Mouse (Mus musculus): ENCODE measurements around the gene Etv6. TPM values are rescaled to one million over a fixed set of nuclear protein-coding genes. Genes with fewer than 3 reads are reported as not detected.

Etv6 gene
- polyA plus RNA-seq, 1 experiment from 2014 or later: 17.8 TPM

- WGBS: 89% methylated on average over 17 of the region's 17 CpGs
- no peak for DNase-seq (ENCODE audit: low spot score)
- Histone ChIP-seq H3K36me3 (no peaks in the 10 kb centered on the region), H3K9me3 (replicated peaks) (no peaks in the 10 kb centered on the region), H3K27me3 (ENCODE audit: low read depth, poor library complexity, severe bottlenecking) (no peaks in the 10 kb centered on the region), H3K27ac (no peak overlapping the region), H3K4me3 (no peak overlapping the region), H3K4me1 (0 out of 2 replicates have a peak, but pooled peaks cover 5% of the 10 kb centered on the region)
Measured at GRCm38 (mm10) chr6:134182301-134182948, 146.9 kb downstream of the Etv6 start.

- Histone ChIP-seq H3K4me1 (peaks cover 14% of the 10 kb centered on the region), H3K27me3 (ENCODE audit: low read depth, poor library complexity, severe bottlenecking) (no peaks in the 10 kb centered on the region), H3K9me3 (replicated peaks) (no peaks in the 10 kb centered on the region), H3K36me3 (no peaks in the 10 kb centered on the region), H3K4me3 (no peak overlapping the region), H3K27ac (no peak overlapping the region)
- 84% methylated on average over 11 of the region's 11 CpGs for WGBS
- DNase-seq (ENCODE audit: low spot score): no peak
Measured at GRCm38 (mm10) chr6:134183592-134184342, 148.3 kb downstream of the Etv6 start.

DNA sequence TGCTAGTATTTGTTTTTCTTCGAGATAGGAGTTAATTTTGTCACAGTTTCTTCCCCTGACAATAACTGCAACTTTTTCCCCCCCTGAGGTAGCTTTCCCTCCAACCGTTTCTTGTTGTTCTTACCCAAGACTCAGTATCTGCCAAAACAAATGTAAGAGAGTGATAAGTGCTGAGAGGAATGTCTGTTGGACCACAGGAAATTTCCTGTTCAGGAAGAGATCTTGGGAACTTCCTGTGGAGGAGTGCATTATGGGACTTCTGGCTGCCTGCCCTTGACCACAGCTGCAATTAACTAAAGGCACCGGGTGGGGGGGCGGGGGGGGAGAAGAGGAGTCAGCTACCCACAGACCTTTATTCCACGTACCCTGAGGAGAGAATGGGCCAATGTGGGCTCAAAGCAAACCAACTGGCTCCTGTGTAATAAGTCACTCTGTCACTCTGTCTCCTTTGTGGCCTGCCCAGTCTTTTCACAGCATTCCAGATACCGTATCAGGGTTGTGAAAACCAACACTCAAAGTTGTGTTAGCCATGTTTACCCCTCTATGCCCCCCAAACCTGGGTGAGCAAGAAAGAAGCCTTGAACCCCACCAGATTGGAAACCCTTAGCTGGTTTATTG is 150.9 kb downstream of the Etv6 start:
- Histone ChIP-seq H3K4me3 (no peak overlapping the region), H3K36me3 (no peaks in the 10 kb centered on the region), H3K9me3 (replicated peaks) (no peaks in the 10 kb centered on the region), H3K27ac (no peak overlapping the region), H3K27me3 (ENCODE audit: low read depth, poor library complexity, severe bottlenecking) (no peaks in the 10 kb centered on the region), H3K4me1 (peaks cover 28% of the 10 kb centered on the region)
- WGBS: 66% methylated on average over 6 of the region's 6 CpGs
- DNase-seq (ENCODE audit: low spot score): no peak

DNA sequence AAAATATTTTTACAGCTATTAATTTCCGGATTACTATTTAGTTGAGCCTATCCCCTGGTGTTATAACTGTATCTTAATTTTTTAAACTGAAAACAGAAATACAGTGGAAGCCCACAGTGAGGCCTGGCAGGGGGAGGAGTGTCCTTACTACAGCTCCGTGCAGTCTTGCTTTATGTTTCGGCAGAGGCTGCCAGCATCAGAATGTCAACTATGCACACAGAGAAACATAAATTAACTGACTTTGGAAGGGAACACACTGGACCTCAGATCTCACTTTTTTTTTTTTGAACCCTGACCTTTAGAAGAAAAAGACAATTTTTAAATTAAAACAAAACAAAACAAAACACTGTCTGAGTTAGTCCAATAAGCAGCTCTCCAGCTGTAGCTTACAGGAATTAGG is 153.2 kb downstream of the Etv6 start:
- WGBS: 48% methylated on average over 3 of the region's 3 CpGs
- no peak overlapping the region for H3K27ac ChIP-seq
- DNase-seq (ENCODE audit: low spot score): no peak

GRCm38 (mm10) chr6:134189174-134189573 is 153.7 kb downstream of the Etv6 start:
- no peak for DNase-seq (ENCODE audit: low spot score)
- Histone ChIP-seq H3K27me3 (ENCODE audit: low read depth, poor library complexity, severe bottlenecking) (no peaks in the 10 kb centered on the region), H3K4me1 (peaks cover 28% of the 10 kb centered on the region), H3K4me3 (no peak overlapping the region), H3K9me3 (replicated peaks) (no peaks in the 10 kb centered on the region), H3K27ac (peak overlapping the region; percentile 31; the same call in 1 of the 2 replicates), H3K36me3 (no peaks in the 10 kb centered on the region)
- 54% methylated on average over 5 of the region's 5 CpGs for WGBS

More for the DNA sequence above, 153.2 kb downstream of the Etv6 start:
- Histone ChIP-seq H3K9me3 (replicated peaks) (no peaks in the 10 kb centered on the region), H3K36me3 (no peaks in the 10 kb centered on the region), H3K4me3 (no peak overlapping the region), H3K27me3 (ENCODE audit: low read depth, poor library complexity, severe bottlenecking) (no peaks in the 10 kb centered on the region), H3K4me1 (peaks cover 28% of the 10 kb centered on the region)

- no peaks in the 10 kb centered on the region for H3K27me3 ChIP-seq (ENCODE audit: low read depth, poor library complexity, severe bottlenecking)
- H3K27ac ChIP-seq: peak overlapping the region; percentile 31; the same call in 1 of the 2 replicates
- 51% methylated on average over 7 of the region's 7 CpGs for WGBS
- peaks cover 28% of the 10 kb centered on the region for H3K4me1 ChIP-seq
- H3K36me3 ChIP-seq: no peaks in the 10 kb centered on the region
- no peak for DNase-seq (ENCODE audit: low spot score)
- no peak overlapping the region for H3K4me3 ChIP-seq
- no peaks in the 10 kb centered on the region for H3K9me3 ChIP-seq (replicated peaks)
Measured at GRCm38 (mm10) chr6:134189575-134190132, 154.2 kb downstream of the Etv6 start.

DNA sequence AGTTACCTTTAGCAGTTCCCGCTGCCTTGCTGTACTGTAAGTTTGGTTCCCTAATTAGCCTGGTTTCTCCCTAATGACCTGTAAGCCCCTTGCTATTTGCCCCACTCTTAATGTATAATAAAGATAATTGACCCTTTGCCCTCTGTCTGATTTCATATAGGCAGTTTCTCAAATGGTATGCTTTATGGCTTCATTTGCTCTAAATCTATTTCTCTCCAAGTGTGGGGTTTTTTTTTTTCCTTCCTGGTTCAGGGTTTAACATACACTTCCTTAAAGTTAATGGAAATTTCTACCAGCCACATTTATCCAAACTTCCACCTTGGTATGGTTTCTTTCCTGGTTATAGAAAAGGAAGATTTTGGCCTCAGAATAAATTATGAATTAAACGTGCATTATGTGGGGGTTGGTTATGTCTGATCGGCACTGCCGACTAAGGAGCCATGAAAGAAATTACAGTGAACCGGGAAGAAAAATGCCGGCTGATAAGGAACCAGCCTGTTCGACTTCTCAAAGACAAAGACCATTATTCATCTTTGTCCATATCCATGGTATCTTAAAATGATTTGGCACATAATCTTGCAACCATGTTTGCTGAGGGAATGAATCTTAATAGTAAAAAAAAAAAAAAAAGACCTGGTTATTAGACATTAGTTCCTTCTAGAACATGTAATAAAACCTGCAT is 155.2 kb downstream of the Etv6 start:
- 90% methylated on average over 7 of the region's 7 CpGs for WGBS
- H3K4me1 ChIP-seq: peaks cover 28% of the 10 kb centered on the region
- no peak overlapping the region for H3K4me3 ChIP-seq
- no peaks in the 10 kb centered on the region for H3K9me3 ChIP-seq (replicated peaks)
- no peaks in the 10 kb centered on the region for H3K36me3 ChIP-seq
- no peak overlapping the region for H3K27ac ChIP-seq
- no peaks in the 10 kb centered on the region for H3K27me3 ChIP-seq (ENCODE audit: low read depth, poor library complexity, severe bottlenecking)
- no peak for DNase-seq (ENCODE audit: low spot score)

GRCm38 (mm10) chr6:134192710-134193109 is 157.2 kb downstream of the Etv6 start:
- no peak overlapping the region for H3K4me3 ChIP-seq
- no peak overlapping the region for H3K27ac ChIP-seq
- H3K4me1 ChIP-seq: peaks cover 23% of the 10 kb centered on the region
- no peak for DNase-seq (ENCODE audit: low spot score)
- no peaks in the 10 kb centered on the region for H3K36me3 ChIP-seq
- no peaks in the 10 kb centered on the region for H3K27me3 ChIP-seq (ENCODE audit: low read depth, poor library complexity, severe bottlenecking)
- no peaks in the 10 kb centered on the region for H3K9me3 ChIP-seq (replicated peaks)

DNA sequence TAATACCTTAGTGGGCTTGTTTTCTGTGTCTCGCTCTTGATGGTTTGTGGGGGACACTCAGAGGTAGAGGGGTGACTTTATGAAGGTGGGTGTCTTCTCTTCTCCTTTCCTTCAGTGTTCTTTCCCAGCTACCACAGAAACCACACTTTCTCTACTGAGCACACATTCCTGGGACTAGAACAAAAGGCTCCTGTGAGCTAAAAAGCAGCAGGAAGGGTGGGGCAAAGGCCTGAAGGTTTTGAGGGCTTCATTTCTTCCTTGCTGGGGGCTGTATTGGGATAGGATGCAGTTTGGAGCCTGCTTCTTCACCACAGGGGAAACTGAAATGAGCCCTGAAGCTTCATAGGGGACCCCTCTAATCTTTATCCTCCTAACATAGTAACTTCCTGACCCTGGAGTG is 164.4 kb downstream of the Etv6 start:
- H3K27ac ChIP-seq: peak overlapping the region; percentile 36; the same call in 1 of the 2 replicates
- DNase-seq (ENCODE audit: low spot score): no peak
- WGBS: 97% methylated on average over 1 of the region's 1 CpGs

DNA sequence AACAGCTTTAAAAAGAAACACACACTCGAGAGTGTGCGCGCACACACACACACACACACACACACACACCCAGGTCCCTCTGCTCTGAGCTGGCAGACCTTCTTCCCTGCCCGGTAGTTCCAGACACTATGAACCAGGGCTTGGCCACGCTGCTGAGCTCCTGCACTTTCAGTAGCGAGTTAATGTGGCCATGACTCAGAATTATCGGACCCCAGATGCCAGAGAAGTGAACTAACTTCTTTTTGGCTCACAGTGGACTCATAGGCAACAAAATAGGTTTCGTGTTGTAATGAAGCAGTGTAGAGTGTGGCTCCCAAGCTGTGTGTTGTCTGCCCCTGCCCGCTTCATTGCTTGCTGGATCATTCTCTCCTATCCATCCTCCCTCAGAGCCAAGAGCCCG is 165.1 kb downstream of the Etv6 start:
- no peak for DNase-seq (ENCODE audit: low spot score)
- H3K4me1 ChIP-seq: no peaks in the 10 kb centered on the region
- no peaks in the 10 kb centered on the region for H3K9me3 ChIP-seq (replicated peaks)
- WGBS: 92% methylated on average over 10 of the region's 10 CpGs
- no peak overlapping the region for H3K4me3 ChIP-seq
- H3K27me3 ChIP-seq (ENCODE audit: low read depth, poor library complexity, severe bottlenecking): no peaks in the 10 kb centered on the region
- peaks cover 7% of the 10 kb centered on the region; the same call in 1 of the 2 replicates for H3K36me3 ChIP-seq
- 0 out of 2 replicates have a peak overlapping the region, but pooled peaks have one; percentile 36 for H3K27ac ChIP-seq

More for the DNA sequence above, 164.4 kb downstream of the Etv6 start:
- Histone ChIP-seq H3K4me3 (no peak overlapping the region), H3K27me3 (ENCODE audit: low read depth, poor library complexity, severe bottlenecking) (no peaks in the 10 kb centered on the region), H3K4me1 (no peaks in the 10 kb centered on the region), H3K9me3 (replicated peaks) (no peaks in the 10 kb centered on the region), H3K36me3 (peaks cover 7% of the 10 kb centered on the region; the same call in 1 of the 2 replicates)

DNA sequence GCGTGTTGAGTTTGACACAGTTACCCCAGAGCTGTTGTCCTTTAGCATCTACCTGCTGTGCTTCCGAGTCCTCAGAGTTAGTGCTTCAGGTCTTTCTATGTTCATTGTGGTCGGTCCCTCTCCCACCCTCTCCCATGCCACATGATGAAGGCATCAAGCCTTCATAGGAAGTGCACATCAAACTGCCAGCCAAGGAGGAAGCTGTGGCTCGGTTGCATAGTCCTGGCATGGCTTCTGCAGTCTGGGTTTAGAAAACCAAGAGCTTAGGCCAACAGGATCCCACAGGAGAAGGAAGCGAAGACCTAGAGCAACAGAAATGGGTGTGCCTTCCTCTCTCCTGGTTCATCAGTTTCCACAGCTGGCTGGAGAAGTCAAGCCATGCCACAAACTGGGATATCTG is 166.7 kb downstream of the Etv6 start:
- H3K4me1 ChIP-seq: no peaks in the 10 kb centered on the region
- no peaks in the 10 kb centered on the region for H3K27me3 ChIP-seq (ENCODE audit: low read depth, poor library complexity, severe bottlenecking)
- 92% methylated on average over 5 of the region's 5 CpGs for WGBS
- H3K4me3 ChIP-seq: no peak overlapping the region
- peaks cover 7% of the 10 kb centered on the region; the same call in 1 of the 2 replicates for H3K36me3 ChIP-seq
- no peak for DNase-seq (ENCODE audit: low spot score)
- no peak overlapping the region for H3K27ac ChIP-seq
- no peaks in the 10 kb centered on the region for H3K9me3 ChIP-seq (replicated peaks)

DNA sequence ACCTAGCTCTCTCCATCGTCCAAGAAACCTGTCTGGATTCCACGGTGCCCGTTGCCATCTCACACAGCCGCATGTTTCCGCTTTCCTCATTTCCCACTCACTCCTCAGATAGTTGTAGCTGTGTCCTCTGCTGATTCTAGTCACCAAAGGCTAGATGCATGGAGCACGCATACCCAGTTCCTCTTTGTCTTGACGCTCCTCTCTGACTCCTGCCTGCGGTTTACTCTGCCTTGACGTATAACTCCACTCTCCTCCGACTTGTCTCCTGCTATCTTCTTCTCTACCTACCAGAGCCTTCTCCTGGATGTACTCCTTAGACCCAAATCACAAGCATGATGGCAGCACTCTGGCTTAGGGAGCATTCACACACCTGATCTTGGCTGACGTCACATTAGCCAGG is 169.7 kb downstream of the Etv6 start:
- Histone ChIP-seq H3K27me3 (ENCODE audit: low read depth, poor library complexity, severe bottlenecking) (no peaks in the 10 kb centered on the region), H3K27ac (no peak overlapping the region), H3K36me3 (peaks cover 6% of the 10 kb centered on the region; the same call in 1 of the 2 replicates), H3K9me3 (replicated peaks) (no peaks in the 10 kb centered on the region), H3K4me3 (no peak overlapping the region), H3K4me1 (peaks cover 6% of the 10 kb centered on the region; the same call in 1 of the 2 replicates)
- no peak for DNase-seq (ENCODE audit: low spot score)
- 93% methylated on average over 11 of the region's 11 CpGs for WGBS
